Mouse (Mus musculus): ENCODE results near the gene Zfp523. TPM values are rescaled to one million over a fixed set of nuclear protein-coding genes. Genes with fewer than 3 reads are reported as not detected.
A peak's percentile ranks its signal among the peaks of the same experiment; 100 is the strongest.

The Zfp523 gene
- 11.1 TPM in 2 replicates for polyA plus RNA-seq (2016; fragmentation: Nextera tagmentation; extraction: Ambion mirVana)

- H3K9me3 ChIP-seq (replicated peaks) = no peaks in the 10 kb centered on the region
- no peaks in the 10 kb centered on the region for H3K36me3 ChIP-seq
- H3K9ac ChIP-seq = peak within 1 kb of the TSS; percentile 80
- H3K27me3 ChIP-seq (replicated peaks) = peaks cover 4% of the 10 kb centered on the region; the same call in 1 of the 2 replicates
- H3K4me3 ChIP-seq = peak within 1 kb of the TSS; percentile 72
- H3K4me1 ChIP-seq = peaks cover 67% of the 10 kb centered on the region
- WGBS (ENCODE audit: insufficient replicate concordance) = under 1% methylated on average over 69 of the region's 82 CpGs
- peak; percentile 81 for ATAC-seq
- H3K4me2 ChIP-seq = peak within 1 kb of the TSS; percentile 89
- peak within 1 kb of the TSS; percentile 79 for H3K27ac ChIP-seq
Measured at GRCm38 (mm10) chr17:28176775-28177539, at the start of gene Zfp523. Gene Zfp523 (plus strand): TSS chr17:28177129.

GRCm38 (mm10) chr17:28129796-28130195 is 47.1 kb upstream of the Zfp523 start:
- Histone ChIP-seq H3K27me3 (replicated peaks) (peaks cover 14% of the 10 kb centered on the region), H3K36me3 (no peaks in the 10 kb centered on the region), H3K4me1 (peaks cover 3% of the 10 kb centered on the region; the same call in 1 of the 2 replicates), H3K9ac (no peak overlapping the region), H3K27ac (no peak overlapping the region), H3K4me2 (no peak overlapping the region), H3K4me3 (no peak overlapping the region), H3K9me3 (replicated peaks) (no peaks in the 10 kb centered on the region)
- no peak for ATAC-seq
- WGBS (ENCODE audit: insufficient replicate concordance) = 64% methylated on average over 5 of the region's 5 CpGs

- Histone ChIP-seq H3K4me1 (peaks cover 3% of the 10 kb centered on the region; the same call in 1 of the 2 replicates), H3K9me3 (replicated peaks) (no peaks in the 10 kb centered on the region), H3K27me3 (replicated peaks) (peaks cover 14% of the 10 kb centered on the region), H3K36me3 (no peaks in the 10 kb centered on the region), H3K9ac (no peak overlapping the region), H3K4me3 (no peak overlapping the region), H3K4me2 (no peak overlapping the region), H3K27ac (no peak overlapping the region)
- ATAC-seq = no peak
- 42% methylated on average over 5 of the region's 5 CpGs for WGBS (ENCODE audit: insufficient replicate concordance)
Measured at GRCm38 (mm10) chr17:28130391-28131125, 46.4 kb upstream of the Zfp523 start.

GRCm38 (mm10) chr17:28131156-28131555 is 45.8 kb upstream of the Zfp523 start:
- no peaks in the 10 kb centered on the region for H3K36me3 ChIP-seq

GRCm38 (mm10) chr17:28133193-28133592 is 43.7 kb upstream of the Zfp523 start:
- Histone ChIP-seq H3K9ac (no peak overlapping the region), H3K27me3 (replicated peaks) (peaks cover 36% of the 10 kb centered on the region), H3K4me3 (no peak overlapping the region), H3K9me3 (replicated peaks) (no peaks in the 10 kb centered on the region), H3K4me2 (no peak overlapping the region), H3K36me3 (no peaks in the 10 kb centered on the region), H3K4me1 (peaks cover 3% of the 10 kb centered on the region; the same call in 1 of the 2 replicates), H3K27ac (no peak overlapping the region)
- ATAC-seq = no peak
- 9% methylated on average over 14 of the region's 14 CpGs for WGBS (ENCODE audit: insufficient replicate concordance)

More at GRCm38 (mm10) chr17:28131156-28131555, 45.8 kb upstream of the Zfp523 start:
- Histone ChIP-seq H3K4me3 (no peak overlapping the region), H3K9me3 (replicated peaks) (no peaks in the 10 kb centered on the region), H3K4me2 (no peak overlapping the region), H3K9ac (no peak overlapping the region), H3K4me1 (peaks cover 3% of the 10 kb centered on the region; the same call in 1 of the 2 replicates), H3K27ac (no peak overlapping the region), H3K27me3 (replicated peaks) (peaks cover 15% of the 10 kb centered on the region)
- no peak for ATAC-seq

- H3K36me3 ChIP-seq = no peaks in the 10 kb centered on the region
- H3K27ac ChIP-seq = no peak overlapping the region
- ATAC-seq = no peak
- no peak overlapping the region for H3K4me3 ChIP-seq
- 54% methylated on average over 3 of the region's 3 CpGs for WGBS (ENCODE audit: insufficient replicate concordance)
- H3K9me3 ChIP-seq (replicated peaks) = no peaks in the 10 kb centered on the region
- no peak overlapping the region for H3K4me2 ChIP-seq
- no peak overlapping the region for H3K9ac ChIP-seq
- peaks cover 55% of the 10 kb centered on the region for H3K27me3 ChIP-seq (replicated peaks)
- peaks cover 3% of the 10 kb centered on the region; the same call in 1 of the 2 replicates for H3K4me1 ChIP-seq
Measured at GRCm38 (mm10) chr17:28135496-28135895, 41.4 kb upstream of the Zfp523 start.

- peaks cover 63% of the 10 kb centered on the region for H3K27me3 ChIP-seq (replicated peaks)
- H3K4me3 ChIP-seq = no peak overlapping the region
- ATAC-seq = no peak
- no peak overlapping the region for H3K4me2 ChIP-seq
- peaks cover 3% of the 10 kb centered on the region; the same call in 1 of the 2 replicates for H3K4me1 ChIP-seq
- H3K9me3 ChIP-seq (replicated peaks) = no peaks in the 10 kb centered on the region
- WGBS (ENCODE audit: insufficient replicate concordance) = 27% methylated on average over 5 of the region's 5 CpGs
- no peak overlapping the region for H3K27ac ChIP-seq
- no peaks in the 10 kb centered on the region for H3K36me3 ChIP-seq
- H3K9ac ChIP-seq = no peak overlapping the region
Measured at GRCm38 (mm10) chr17:28136266-28136665, 40.7 kb upstream of the Zfp523 start.

- Histone ChIP-seq H3K4me3 (no peak overlapping the region), H3K4me1 (peaks cover 13% of the 10 kb centered on the region), H3K9me3 (replicated peaks) (no peaks in the 10 kb centered on the region), H3K27me3 (replicated peaks) (peaks cover 80% of the 10 kb centered on the region), H3K36me3 (no peaks in the 10 kb centered on the region), H3K9ac (no peak overlapping the region), H3K27ac (no peak overlapping the region), H3K4me2 (no peak overlapping the region)
- no peak for ATAC-seq
- 69% methylated on average over 8 of the region's 8 CpGs for WGBS (ENCODE audit: insufficient replicate concordance)
Measured at GRCm38 (mm10) chr17:28138013-28138412, 38.9 kb upstream of the Zfp523 start.

GRCm38 (mm10) chr17:28138685-28139084 is 38.2 kb upstream of the Zfp523 start:
- 64% methylated on average over 9 of the region's 9 CpGs for WGBS (ENCODE audit: insufficient replicate concordance)
- no peaks in the 10 kb centered on the region for H3K36me3 ChIP-seq
- no peak for ATAC-seq
- peaks cover 87% of the 10 kb centered on the region for H3K27me3 ChIP-seq (replicated peaks)
- no peaks in the 10 kb centered on the region for H3K9me3 ChIP-seq (replicated peaks)
- no peak overlapping the region for H3K27ac ChIP-seq
- no peak overlapping the region for H3K4me3 ChIP-seq
- peaks cover 17% of the 10 kb centered on the region for H3K4me1 ChIP-seq
- H3K4me2 ChIP-seq = no peak overlapping the region
- no peak overlapping the region for H3K9ac ChIP-seq

- Histone ChIP-seq H3K36me3 (no peaks in the 10 kb centered on the region), H3K27me3 (replicated peaks) (peaks cover 96% of the 10 kb centered on the region), H3K4me3 (no peak overlapping the region), H3K27ac (no peak overlapping the region), H3K9ac (no peak overlapping the region), H3K4me1 (peaks cover 34% of the 10 kb centered on the region), H3K9me3 (replicated peaks) (no peaks in the 10 kb centered on the region), H3K4me2 (no peak overlapping the region)
- ATAC-seq = no peak
- WGBS (ENCODE audit: insufficient replicate concordance) = 12% methylated on average over 13 of the region's 13 CpGs
Measured at GRCm38 (mm10) chr17:28140431-28141204, 36.3 kb upstream of the Zfp523 start.

GRCm38 (mm10) chr17:28141205-28141650 is 35.7 kb upstream of the Zfp523 start:
- Histone ChIP-seq H3K27me3 (replicated peaks) (peaks cover 100% of the 10 kb centered on the region), H3K36me3 (no peaks in the 10 kb centered on the region), H3K27ac (no peak overlapping the region), H3K9me3 (replicated peaks) (no peaks in the 10 kb centered on the region), H3K4me1 (peaks cover 39% of the 10 kb centered on the region), H3K4me2 (peak overlapping the region; percentile 73), H3K4me3 (peak overlapping the region; percentile 59), H3K9ac (no peak overlapping the region)
- ATAC-seq = no peak
- 4% methylated on average over 15 of the region's 15 CpGs for WGBS (ENCODE audit: insufficient replicate concordance)
